Mouse (Mus musculus): ENCODE measurements at regions not wholly inside any gene's neighbourhood (a gene's known extent, or its start where the extent isn't known, plus 50 kb on each side); places are given as distances from the start of the nearest gene placed in this dataset.

DNA sequence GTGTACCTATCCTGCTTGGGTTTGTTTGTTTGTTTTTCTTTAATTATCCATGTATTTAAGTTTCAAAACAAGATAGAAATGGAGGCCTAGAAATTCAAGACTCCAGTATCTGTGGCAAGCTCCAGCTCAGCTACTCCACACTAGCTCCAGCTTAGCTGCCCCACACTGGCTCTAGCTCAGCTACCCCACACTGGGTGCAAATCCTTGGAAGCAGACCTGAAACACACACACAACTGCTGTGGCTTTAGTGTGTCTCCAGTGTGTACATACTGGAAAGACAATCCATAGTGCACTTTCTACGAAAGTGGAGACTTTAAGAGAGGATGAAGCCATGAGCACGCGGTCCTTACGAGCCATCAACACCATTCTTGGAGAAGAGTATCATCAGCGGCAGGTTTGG is 66.9 kb upstream of the Otud4 start:
- DNase-seq (ENCODE audit: low spot score): no peak
- ATAC-seq (ENCODE audit: extremely low read depth, insufficient number of reproducible peaks, low FRiP score, poor library complexity, severe bottlenecking): no peak
- no peaks in the 10 kb centered on the region for H3K9me3 ChIP-seq (replicated peaks)
- no peaks in the 10 kb centered on the region for H3K36me3 ChIP-seq (replicated peaks)
- H3K4me1 ChIP-seq (ENCODE audit: insufficient read depth, low read depth, low read length): no peaks in the 10 kb centered on the region
- H3K27me3 ChIP-seq (ENCODE audit: insufficient read depth, low read length): peaks cover 7% of the 10 kb centered on the region
- H3K4me3 ChIP-seq (ENCODE audit: low read depth, low read length): no peak overlapping the region
- TF ChIP-seq TAL1 (conservative IDR thresholded peaks at IDR 0.05; ENCODE audit: low read depth, low read length) (no peak), CTCF (IDR thresholded peaks at IDR 0.05; ENCODE audit: low read depth, low read length) (no peak), GATA2 (IDR thresholded peaks at IDR 0.05; ENCODE audit: borderline replicate concordance, low read depth, low read length) (no peak), POLR2AphosphoS5 (IDR thresholded peaks at IDR 0.05; ENCODE audit: insufficient replicate concordance, low read depth, low read length) (no peak), GATA1 (IDR thresholded peaks at IDR 0.05; ENCODE audit: borderline replicate concordance, low read length) (no peak)

- Histone ChIP-seq H3K4me1 (ENCODE audit: insufficient read depth, low read depth, low read length) (no peaks in the 10 kb centered on the region), H3K9me3 (replicated peaks) (no peaks in the 10 kb centered on the region), H3K27me3 (ENCODE audit: insufficient read depth, low read length) (peaks cover 13% of the 10 kb centered on the region), H3K36me3 (replicated peaks) (no peaks in the 10 kb centered on the region), H3K4me3 (ENCODE audit: low read depth, low read length) (no peak overlapping the region)
- TF ChIP-seq GATA1 (IDR thresholded peaks at IDR 0.05; ENCODE audit: borderline replicate concordance, low read length) (no peak), CTCF (IDR thresholded peaks at IDR 0.05; ENCODE audit: low read depth, low read length) (no peak), TAL1 (conservative IDR thresholded peaks at IDR 0.05; ENCODE audit: low read depth, low read length) (no peak), GATA2 (IDR thresholded peaks at IDR 0.05; ENCODE audit: borderline replicate concordance, low read depth, low read length) (no peak), POLR2AphosphoS5 (IDR thresholded peaks at IDR 0.05; ENCODE audit: insufficient replicate concordance, low read depth, low read length) (no peak)
- ATAC-seq (ENCODE audit: extremely low read depth, insufficient number of reproducible peaks, low FRiP score, poor library complexity, severe bottlenecking) (no peak), DNase-seq (ENCODE audit: low spot score) (no peak)
Observed at GRCm38 (mm10) chr8:79563101-79563500, 76.3 kb upstream of the Otud4 start.

DNA sequence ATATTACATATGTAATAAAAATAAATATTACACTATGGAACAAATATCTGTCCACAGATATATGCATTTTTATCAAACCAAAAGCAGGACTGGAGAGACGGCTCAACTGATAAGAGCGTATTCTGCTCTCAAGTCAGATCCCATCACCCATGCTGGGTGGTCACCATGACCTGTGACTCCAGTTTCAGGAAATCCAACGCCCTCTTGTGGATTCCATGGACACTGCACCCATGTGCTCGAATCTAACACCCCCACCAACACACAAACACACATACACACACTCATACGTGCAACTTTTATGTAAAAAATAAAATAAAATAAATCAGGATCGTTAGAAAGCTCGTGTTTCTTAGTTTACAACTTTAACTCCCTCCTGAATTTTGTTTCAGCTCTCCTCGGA is 76.7 kb upstream of the Otud4 start:
- DNase-seq (ENCODE audit: low spot score) (no peak), ATAC-seq (ENCODE audit: extremely low read depth, insufficient number of reproducible peaks, low FRiP score, poor library complexity, severe bottlenecking) (no peak)
- no peak for TF ChIP-seq POLR2AphosphoS5 (IDR thresholded peaks at IDR 0.05; ENCODE audit: insufficient replicate concordance, low read depth, low read length)
- no peak for TF ChIP-seq GATA1 (IDR thresholded peaks at IDR 0.05; ENCODE audit: borderline replicate concordance, low read length)
- no peak overlapping the region for H3K4me3 ChIP-seq (ENCODE audit: low read depth, low read length)
- no peaks in the 10 kb centered on the region for H3K36me3 ChIP-seq (replicated peaks)
- no peaks in the 10 kb centered on the region for H3K9me3 ChIP-seq (replicated peaks)
- no peaks in the 10 kb centered on the region for H3K4me1 ChIP-seq (ENCODE audit: insufficient read depth, low read depth, low read length)
- peaks cover 13% of the 10 kb centered on the region for H3K27me3 ChIP-seq (ENCODE audit: insufficient read depth, low read length)

- H3K27me3 ChIP-seq (ENCODE audit: insufficient read depth, low read length): peaks cover 13% of the 10 kb centered on the region
- no peaks in the 10 kb centered on the region for H3K36me3 ChIP-seq (replicated peaks)
- no peak for DNase-seq (ENCODE audit: low spot score)
- H3K4me3 ChIP-seq (ENCODE audit: low read depth, low read length): no peak overlapping the region
- no peaks in the 10 kb centered on the region for H3K9me3 ChIP-seq (replicated peaks)
- no peak for ATAC-seq (ENCODE audit: extremely low read depth, insufficient number of reproducible peaks, low FRiP score, poor library complexity, severe bottlenecking)
- H3K4me1 ChIP-seq (ENCODE audit: insufficient read depth, low read depth, low read length): no peaks in the 10 kb centered on the region
- TF ChIP-seq TAL1 (conservative IDR thresholded peaks at IDR 0.05; ENCODE audit: low read depth, low read length) (no peak), POLR2AphosphoS5 (IDR thresholded peaks at IDR 0.05; ENCODE audit: insufficient replicate concordance, low read depth, low read length) (no peak), GATA2 (IDR thresholded peaks at IDR 0.05; ENCODE audit: borderline replicate concordance, low read depth, low read length) (no peak), CTCF (IDR thresholded peaks at IDR 0.05; ENCODE audit: low read depth, low read length) (no peak), GATA1 (IDR thresholded peaks at IDR 0.05; ENCODE audit: borderline replicate concordance, low read length) (no peak)
Observed at GRCm38 (mm10) chr8:79562071-79562581, 77.3 kb upstream of the Otud4 start.

DNA sequence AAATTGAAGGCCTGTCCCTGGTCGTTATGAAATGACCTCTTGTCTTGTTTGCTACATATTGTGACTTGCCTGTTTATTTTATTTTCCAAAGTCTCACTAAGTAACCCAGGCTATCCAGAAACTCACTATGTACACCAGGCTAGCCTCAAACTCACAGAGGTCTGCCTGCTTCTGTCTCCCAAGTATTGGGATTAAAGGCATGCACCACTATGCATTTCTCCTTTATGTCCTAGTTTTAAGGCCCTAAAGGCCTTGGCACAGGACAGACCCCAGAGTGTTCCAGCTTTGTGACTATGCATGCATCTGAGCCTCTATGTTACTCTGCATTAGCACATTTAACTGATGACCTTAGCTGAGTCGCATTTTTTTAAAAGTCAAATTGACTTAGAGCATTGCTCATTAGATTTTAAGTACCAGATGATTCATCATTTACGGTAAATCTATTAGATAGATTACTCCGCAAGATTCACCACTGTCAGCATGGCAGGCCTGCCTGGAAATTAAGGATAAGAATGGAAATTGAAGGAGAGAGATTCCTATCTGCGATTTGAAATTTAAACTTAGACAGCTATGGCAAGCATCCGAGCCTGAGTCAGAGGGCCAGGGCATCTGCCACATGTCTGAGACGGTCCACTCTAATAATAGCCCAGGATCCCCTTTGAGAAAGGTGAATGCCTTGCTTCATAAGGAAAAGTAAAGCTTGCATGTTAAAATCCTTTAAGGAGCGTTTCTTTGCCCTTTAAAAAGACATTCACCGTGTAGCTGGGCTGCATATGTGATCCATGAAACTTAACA is 78.0 kb upstream of the Otud4 start:
- no peak for DNase-seq (ENCODE audit: low spot score)
- Histone ChIP-seq H3K36me3 (replicated peaks) (no peaks in the 10 kb centered on the region), H3K4me3 (ENCODE audit: low read depth, low read length) (no peak overlapping the region), H3K4me1 (ENCODE audit: insufficient read depth, low read depth, low read length) (no peaks in the 10 kb centered on the region), H3K9me3 (replicated peaks) (no peaks in the 10 kb centered on the region), H3K27me3 (ENCODE audit: insufficient read depth, low read length) (peaks cover 13% of the 10 kb centered on the region)
- no peak for TF ChIP-seq GATA2 (IDR thresholded peaks at IDR 0.05; ENCODE audit: borderline replicate concordance, low read depth, low read length)
- TF ChIP-seq GATA1 (IDR thresholded peaks at IDR 0.05; ENCODE audit: borderline replicate concordance, low read length): no peak
- no peak for TF ChIP-seq POLR2AphosphoS5 (IDR thresholded peaks at IDR 0.05; ENCODE audit: insufficient replicate concordance, low read depth, low read length)
- no peak for TF ChIP-seq CTCF (IDR thresholded peaks at IDR 0.05; ENCODE audit: low read depth, low read length)
- TF ChIP-seq TAL1 (conservative IDR thresholded peaks at IDR 0.05; ENCODE audit: low read depth, low read length): no peak
- no peak for ATAC-seq (ENCODE audit: extremely low read depth, insufficient number of reproducible peaks, low FRiP score, poor library complexity, severe bottlenecking)

- no peaks in the 10 kb centered on the region for H3K4me1 ChIP-seq (ENCODE audit: insufficient read depth, low read depth, low read length)
- peaks cover 9% of the 10 kb centered on the region for H3K27me3 ChIP-seq (ENCODE audit: insufficient read depth, low read length)
- H3K4me3 ChIP-seq (ENCODE audit: low read depth, low read length): no peak overlapping the region
- ATAC-seq (ENCODE audit: extremely low read depth, insufficient number of reproducible peaks, low FRiP score, poor library complexity, severe bottlenecking) (no peak), DNase-seq (ENCODE audit: low spot score) (no peak)
- H3K36me3 ChIP-seq (replicated peaks): no peaks in the 10 kb centered on the region
- no peak for TF ChIP-seq POLR2AphosphoS5 (IDR thresholded peaks at IDR 0.05; ENCODE audit: insufficient replicate concordance, low read depth, low read length)
- TF ChIP-seq CTCF (IDR thresholded peaks at IDR 0.05; ENCODE audit: low read depth, low read length): no peak
- no peak for TF ChIP-seq GATA2 (IDR thresholded peaks at IDR 0.05; ENCODE audit: borderline replicate concordance, low read depth, low read length)
- TF ChIP-seq TAL1 (conservative IDR thresholded peaks at IDR 0.05; ENCODE audit: low read depth, low read length): no peak
- TF ChIP-seq GATA1 (IDR thresholded peaks at IDR 0.05; ENCODE audit: borderline replicate concordance, low read length): no peak
- H3K9me3 ChIP-seq (replicated peaks): no peaks in the 10 kb centered on the region
Observed at GRCm38 (mm10) chr8:79559516-79559915, 79.9 kb upstream of the Otud4 start.
